Mouse (Mus musculus) limb, embryonic 14.5 days (tissue): ENCODE data around the gene Asb18. TPM values are rescaled to one million over a fixed set of nuclear protein-coding genes. Genes with fewer than 3 reads are reported as not detected.

ENCODE experiments used
- ATAC-seq: fragments of 200-750 bp; cut with Nextera tagmentation; 2 replicates; pipeline ENCODE4 v1.8.0; 2017; ENCODE audit warnings: low read depth, moderate number of reproducible peaks, moderate TSS enrichment; ENCODE audit not compliant: low FRiP score
- DNase-seq: peaks from one replicate; pipeline ENCODE4 v3.0.0-alpha.2; 2015; ENCODE audit warnings: low spot score
- H3K27ac ChIP-seq: fragments of 300-500 bp; sonication (generic); replicated peaks from 2 replicates; pipeline ENCODE4 v1.5.1; 2014; ENCODE audit warnings: low read depth, mild to moderate bottlenecking, low read length, moderate library complexity, mixed read lengths
- H3K27me3 ChIP-seq: fragments of 300-500 bp; sonication (generic); 2 replicates; pipeline ENCODE4 v1.6.1; 2014; ENCODE audit warnings: low read length, mixed read lengths; ENCODE audit not compliant: control insufficient read depth, insufficient read depth
- H3K36me3 ChIP-seq: fragments of 300-500 bp; sonication (generic); 2 replicates; pipeline ENCODE4 v1.6.1; 2014; ENCODE audit warnings: mild to moderate bottlenecking, low read length, moderate library complexity, mixed read lengths; ENCODE audit not compliant: control insufficient read depth, insufficient read depth
- H3K4me1 ChIP-seq: fragments of 300-500 bp; sonication (generic); 2 replicates; pipeline ENCODE4 v1.6.1; 2014; ENCODE audit warnings: antibody characterized with exemption, low read length, mixed read lengths; ENCODE audit not compliant: control insufficient read depth, insufficient read depth
- H3K4me2 ChIP-seq: fragments of 300-500 bp; sonication (generic); replicated peaks from 2 replicates; pipeline ENCODE4 v1.6.1; 2014; ENCODE audit warnings: low read depth, mild to moderate bottlenecking, low read length, moderate library complexity; ENCODE audit not compliant: severe bottlenecking
- H3K4me3 ChIP-seq: fragments of 300-500 bp; sonication (generic); replicated peaks from 2 replicates; pipeline ENCODE4 v1.5.1; 2014; ENCODE audit warnings: low read length
- H3K9ac ChIP-seq: fragments of 300-500 bp; sonication (generic); 2 replicates; pipeline ENCODE4 v1.6.1; 2014; ENCODE audit warnings: mild to moderate bottlenecking, low read depth, low read length, moderate library complexity; ENCODE audit not compliant: severe bottlenecking
- H3K9me3 ChIP-seq: fragments of 300-500 bp; sonication (generic); 2 replicates; pipeline ENCODE4 v1.6.1; 2016; ENCODE audit warnings: low read length; ENCODE audit not compliant: control insufficient read depth
- POLR2A ChIP-seq: fragments of 200-500 bp; IDR thresholded peaks from 2 replicates; pipeline ENCODE4 v1.8.0; 2012; ENCODE audit warnings: inconsistent platforms, mild to moderate bottlenecking, moderate library complexity, borderline replicate concordance; ENCODE audit not compliant: insufficient read depth, insufficient read length; ENCODE audit errors: extremely low read depth
- WGBS: fragments of 180-500 bp; shearing (Covaris S2); extraction: QIAGEN DNeasy Blood & Tissue Kit; methylation state at CpG from one replicate; pipeline ENCODE4 v1.1.7; 2014; 5-methylcytosine and 5-hydroxymethylcytosine counted together
- polyA plus RNA-seq, 2 experiments: library from polyadenylated mRNA; depleted of rRNA in 1 of 2; stranded (reverse) in 1 of 2; unstranded in 1 of 2; fragments of >200 nt; fragmentation: Nextera tagmentation in 1 of 2; extraction: Ambion mirVana in 1 of 2; gene quantifications; 2 replicates each; pipeline versions ENCODE4 v1.2.1 to v1.2.3; 2012 to 2014

The Asb18 gene
- polyA plus RNA-seq (2012; rRNA removed) (0.38 and 0.61 TPM in 2 replicates), polyA plus RNA-seq (2014; fragmentation: Nextera tagmentation; extraction: Ambion mirVana) (0.06 and 0.11 TPM in 2 replicates)

- Histone ChIP-seq H3K4me3 (no peak within 1 kb of the TSS), H3K9me3 (no peaks in the 10 kb centered on the region), H3K27me3 (no peaks in the 10 kb centered on the region), H3K4me1 (no peaks in the 10 kb centered on the region), H3K27ac (no peak within 1 kb of the TSS), H3K4me2 (no peak within 1 kb of the TSS), H3K9ac (no peak within 1 kb of the TSS), H3K36me3 (no peaks in the 10 kb centered on the region)
- no peak for DNase-seq
- no peak for TF ChIP-seq POLR2A
- WGBS = 76% methylated on average over 5 of the region's 5 CpGs
- ATAC-seq = no peak
Observed at GRCm38 (mm10) chr1:90014446-90014845, at the start of gene Asb18. TSS of gene Asb18 (minus strand) at chr1:90014666.

GRCm38 (mm10) chr1:90060599-90060998, 46.1 kb upstream of the Asb18 start:
- ATAC-seq = peak; percentile 65
- no peak for TF ChIP-seq POLR2A
- Histone ChIP-seq H3K9ac (no peak overlapping the region), H3K9me3 (no peaks in the 10 kb centered on the region), H3K4me3 (no peak overlapping the region), H3K36me3 (no peaks in the 10 kb centered on the region), H3K27ac (no peak overlapping the region), H3K27me3 (no peaks in the 10 kb centered on the region), H3K4me2 (no peak overlapping the region), H3K4me1 (no peaks in the 10 kb centered on the region)
- peak; percentile 80 for DNase-seq
- 10% methylated on average over 7 of the region's 7 CpGs for WGBS

GRCm38 (mm10) chr1:90060054-90060453, 45.6 kb upstream of the Asb18 start:
- Histone ChIP-seq H3K36me3 (no peaks in the 10 kb centered on the region), H3K4me3 (no peak overlapping the region), H3K9me3 (no peaks in the 10 kb centered on the region), H3K9ac (no peak overlapping the region), H3K27ac (no peak overlapping the region), H3K27me3 (no peaks in the 10 kb centered on the region), H3K4me2 (no peak overlapping the region), H3K4me1 (no peaks in the 10 kb centered on the region)
- 76% methylated on average over 3 of the region's 3 CpGs for WGBS
- TF ChIP-seq POLR2A = no peak
- DNase-seq = no peak
- ATAC-seq = no peak

- no peak overlapping the region for H3K9ac ChIP-seq
Observed at GRCm38 (mm10) chr1:90054991-90055390, 40.5 kb upstream of the Asb18 start.

GRCm38 (mm10) chr1:90051347-90051746, 36.9 kb upstream of the Asb18 start:
- no peak for TF ChIP-seq POLR2A
- no peak overlapping the region for H3K4me3 ChIP-seq
- no peaks in the 10 kb centered on the region for H3K36me3 ChIP-seq
- no peak overlapping the region for H3K27ac ChIP-seq
- ATAC-seq = no peak
- 18% methylated on average over 5 of the region's 5 CpGs for WGBS
- H3K9me3 ChIP-seq = no peaks in the 10 kb centered on the region
- peak; percentile 73 for DNase-seq
- no peak overlapping the region for H3K9ac ChIP-seq
- no peaks in the 10 kb centered on the region; the same call in 1 of the 2 replicates for H3K27me3 ChIP-seq
- H3K4me1 ChIP-seq = peaks cover 12% of the 10 kb centered on the region
- H3K4me2 ChIP-seq = no peak overlapping the region

More at GRCm38 (mm10) chr1:90054991-90055390, 40.5 kb upstream of the Asb18 start:
- DNase-seq (no peak), ATAC-seq (no peak)
- Histone ChIP-seq H3K36me3 (no peaks in the 10 kb centered on the region), H3K9me3 (no peaks in the 10 kb centered on the region), H3K27ac (no peak overlapping the region), H3K4me1 (peaks cover 12% of the 10 kb centered on the region), H3K27me3 (no peaks in the 10 kb centered on the region; the same call in 1 of the 2 replicates), H3K4me2 (no peak overlapping the region), H3K4me3 (no peak overlapping the region)
- TF ChIP-seq POLR2A = no peak
- 81% methylated on average over 4 of the region's 4 CpGs for WGBS
